Mouse (Mus musculus) kidney, adult 2 months (tissue): Measurements from ENCODE around the gene Sec1. TPM values are rescaled to one million over a fixed set of nuclear protein-coding genes. Genes with fewer than 3 reads are reported as not detected.

Experiments
- DNase-seq: peaks from one replicate; pipeline ENCODE4 v3.0.0; 2021
- H3K27ac ChIP-seq: fragments of 200-500 bp; 2 replicates; pipeline ENCODE4 v1.5.1; 2012; ENCODE audit warnings: low read depth, low read length, control low read depth, inconsistent platforms; ENCODE audit not compliant: insufficient read depth
- H3K27me3 ChIP-seq: fragments of 200-500 bp; replicated peaks from 2 replicates; pipeline ENCODE4 v1.6.1; 2012; ENCODE audit warnings: mild to moderate bottlenecking, moderate library complexity, low read length, inconsistent platforms; ENCODE audit not compliant: control insufficient read depth, insufficient read depth
- H3K36me3 ChIP-seq: fragments of 200-500 bp; 2 replicates; pipeline ENCODE4 v1.6.1; 2012; ENCODE audit warnings: mild to moderate bottlenecking, moderate library complexity, low read length, inconsistent platforms; ENCODE audit not compliant: control insufficient read depth, insufficient read depth
- H3K4me1 ChIP-seq: fragments of 200-500 bp; 2 replicates; pipeline ENCODE4 v1.6.1; 2011; ENCODE audit warnings: low read length; ENCODE audit not compliant: control insufficient read depth, insufficient read depth
- H3K4me3 ChIP-seq: fragments of 200-500 bp; 2 replicates; pipeline ENCODE4 v1.5.1; 2011; ENCODE audit warnings: mild to moderate bottlenecking, low read depth, low read length, control low read depth; ENCODE audit not compliant: insufficient read depth
- CTCF ChIP-seq: fragments of 200-500 bp; conservative IDR thresholded peaks from 2 replicates; pipeline ENCODE4 v1.5.1; 2011; ENCODE audit warnings: low read depth, mild to moderate bottlenecking, control low read depth, low read length, moderate library complexity, mixed read lengths; ENCODE audit not compliant: insufficient read depth, insufficient read length
- POLR2A ChIP-seq: fragments of 200-500 bp; IDR thresholded peaks from one replicate; pipeline ENCODE4 v1.6.1; 2011; ENCODE audit warnings: low read depth, low read length, control low read depth
- WGBS: fragments of 180-500 bp; shearing (Covaris S2); methylation state at CpG from one replicate; pipeline ENCODE4 v1.1.7; 2018; 5-methylcytosine and 5-hydroxymethylcytosine counted together
- polyA plus RNA-seq: library from polyadenylated mRNA; depleted of rRNA; stranded (reverse); fragments of >200 nt; gene quantifications from 2 replicates; pipeline ENCODE4 v1.2.3, GENCODE M21; 2012

Gene Sec1
- polyA plus RNA-seq, 1 experiment = 0.22 TPM

DNA sequence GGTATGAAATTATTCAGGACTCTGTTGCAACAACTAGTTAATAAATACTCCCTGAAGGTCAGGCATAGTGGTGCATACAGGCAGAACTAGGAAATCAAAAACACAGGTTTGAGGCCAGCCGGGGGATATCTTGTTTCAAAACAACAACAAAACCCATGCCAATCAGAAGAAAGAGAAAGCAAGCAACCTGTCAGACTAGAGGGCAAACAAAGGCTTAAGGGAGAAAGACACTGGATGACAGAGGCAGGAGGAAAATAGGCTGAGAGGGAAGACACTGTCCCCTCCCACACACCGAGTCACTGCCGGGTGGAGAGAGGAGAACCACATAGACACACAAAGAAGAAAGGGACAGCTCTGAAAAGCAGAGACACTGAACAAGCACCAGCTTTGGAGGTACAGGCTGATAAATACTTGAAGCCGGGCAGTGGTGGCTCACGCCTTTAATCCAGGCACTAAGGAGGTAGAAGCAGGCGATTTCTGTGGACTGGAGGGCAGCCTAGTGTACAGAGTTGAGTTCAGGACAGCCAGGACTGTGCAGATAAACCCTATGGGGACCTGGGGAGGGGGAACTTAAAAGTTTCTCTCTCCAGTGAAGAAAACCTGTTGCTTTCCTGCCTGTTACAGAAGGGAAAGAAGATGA, 19.8 kb upstream of the Sec1 start:
- WGBS = 34% methylated on average over 6 of the region's 6 CpGs
- TF ChIP-seq CTCF (no peak), POLR2A (no peak)
- peaks cover 12% of the 10 kb centered on the region; the same call in 1 of the 2 replicates for H3K36me3 ChIP-seq
- DNase-seq = peak; percentile 56
- H3K4me1 ChIP-seq = peaks cover 31% of the 10 kb centered on the region
- H3K4me3 ChIP-seq = peak overlapping the region; percentile 88
- H3K27me3 ChIP-seq = no peaks in the 10 kb centered on the region
- H3K27ac ChIP-seq = peak overlapping the region; percentile 94

DNA sequence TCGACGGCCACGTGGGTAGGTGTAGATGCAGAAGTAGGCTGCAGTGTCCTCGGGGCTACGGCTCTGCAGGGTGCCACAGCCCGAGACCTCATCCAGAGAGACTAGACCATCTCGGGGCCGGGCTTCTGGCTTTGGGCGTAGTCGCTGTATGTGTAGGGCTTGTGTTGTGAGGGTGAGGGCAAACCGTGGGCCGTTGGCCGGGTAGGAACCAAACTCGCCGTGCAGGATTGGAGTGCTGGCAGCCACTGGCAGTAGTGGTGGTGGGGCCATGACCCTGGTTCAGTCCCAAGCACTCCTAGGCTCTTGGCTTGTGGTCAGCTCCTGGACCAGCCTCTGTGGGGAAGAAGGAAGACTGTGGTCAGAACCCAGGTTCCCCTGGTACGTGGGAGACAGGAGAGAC, 19.2 kb upstream of the Sec1 start:
- DNase-seq = peak; percentile 52
- Histone ChIP-seq H3K27me3 (no peaks in the 10 kb centered on the region), H3K36me3 (peaks cover 15% of the 10 kb centered on the region; the same call in 1 of the 2 replicates), H3K4me3 (no peak overlapping the region; the same call in 1 of the 2 replicates), H3K27ac (peak overlapping the region; percentile 94), H3K4me1 (peaks cover 37% of the 10 kb centered on the region)
- 75% methylated on average over 16 of the region's 16 CpGs for WGBS
- TF ChIP-seq POLR2A = no peak
- no peak for TF ChIP-seq CTCF

DNA sequence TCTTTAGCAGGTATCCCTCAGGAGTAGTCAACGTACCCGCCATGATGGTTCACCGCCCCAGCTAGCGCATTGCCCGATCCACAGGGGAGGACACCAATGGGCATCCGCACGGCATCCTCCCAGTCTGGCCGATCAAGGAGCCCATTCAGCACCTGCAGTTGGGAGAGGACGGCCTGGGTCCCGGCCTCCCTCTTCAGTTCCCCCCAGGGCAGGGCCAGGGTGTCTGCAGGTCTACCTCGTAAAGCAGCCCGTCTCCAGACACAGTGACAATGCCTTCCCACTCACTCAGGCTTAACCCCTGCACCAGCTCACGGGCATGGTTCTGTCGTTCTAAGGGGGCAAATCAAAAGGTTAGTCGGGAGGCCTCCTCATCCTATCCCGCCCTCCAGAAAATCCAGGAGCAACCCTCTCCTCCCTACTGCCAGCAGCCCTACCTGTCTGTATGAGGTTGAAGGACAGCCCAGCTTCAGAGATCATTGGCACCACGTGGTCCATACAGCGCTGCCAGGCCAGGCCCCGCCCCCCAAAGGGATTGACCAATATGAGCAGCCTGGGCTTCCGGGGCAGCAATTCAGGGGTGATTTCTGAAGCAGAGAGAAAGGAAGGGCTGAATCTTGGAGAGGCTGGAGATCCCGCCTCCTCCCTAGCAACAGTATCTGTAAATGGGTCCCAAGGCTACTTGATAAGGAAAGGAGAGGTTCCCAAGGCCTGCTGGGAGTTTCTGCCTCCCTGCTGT, 18.0 kb upstream of the Sec1 start:
- DNase-seq = peak; percentile 96
- Histone ChIP-seq H3K36me3 (peaks cover 16% of the 10 kb centered on the region; the same call in 1 of the 2 replicates), H3K27ac (peak overlapping the region; percentile 94), H3K4me3 (no peak overlapping the region), H3K4me1 (peaks cover 46% of the 10 kb centered on the region), H3K27me3 (no peaks in the 10 kb centered on the region)
- 65% methylated on average over 21 of the region's 21 CpGs for WGBS
- TF ChIP-seq CTCF = no peak
- TF ChIP-seq POLR2A = peak; percentile 41

DNA sequence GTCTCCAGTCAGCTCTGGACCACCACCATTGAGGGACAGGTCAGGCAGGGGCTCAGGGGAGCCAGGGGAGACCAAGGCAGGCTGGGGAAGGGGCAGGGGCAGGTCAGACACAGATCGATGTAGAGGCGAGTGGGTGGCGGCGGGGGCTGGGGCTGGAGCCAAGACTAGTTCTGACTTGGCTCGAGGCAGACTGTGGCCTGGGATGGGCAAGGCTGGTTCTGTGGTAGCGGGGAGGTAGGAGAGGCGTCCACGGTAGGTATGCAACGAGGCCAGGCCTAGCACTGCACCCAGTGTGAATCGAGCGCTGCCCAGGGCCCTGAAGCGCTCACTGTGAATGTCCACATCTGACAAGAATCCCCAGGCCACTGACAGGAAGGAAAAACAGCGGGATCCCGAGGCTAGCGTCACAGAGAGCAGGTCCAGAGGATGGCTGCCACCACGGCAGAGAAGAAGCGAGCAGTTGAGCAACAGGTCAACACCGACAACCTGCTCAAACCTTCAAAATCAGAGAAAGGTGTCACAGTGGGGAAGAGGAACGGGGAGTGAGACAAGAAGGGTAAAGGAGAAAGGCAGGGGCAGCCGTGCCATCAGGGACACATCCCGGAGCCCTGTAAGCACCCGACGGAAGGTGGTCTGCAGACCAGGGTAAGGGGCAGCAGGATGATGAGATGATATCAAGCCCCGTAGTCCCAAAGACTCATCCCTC, 17.3 kb upstream of the Sec1 start:
- TF ChIP-seq POLR2A (peak; percentile 58), CTCF (no peak)
- no peak overlapping the region for H3K4me3 ChIP-seq
- DNase-seq = peak; percentile 20
- H3K36me3 ChIP-seq = peaks cover 16% of the 10 kb centered on the region; the same call in 1 of the 2 replicates
- no peak overlapping the region; the same call in 1 of the 2 replicates for H3K27ac ChIP-seq
- H3K27me3 ChIP-seq = no peaks in the 10 kb centered on the region
- 83% methylated on average over 24 of the region's 24 CpGs for WGBS
- H3K4me1 ChIP-seq = peaks cover 46% of the 10 kb centered on the region

DNA sequence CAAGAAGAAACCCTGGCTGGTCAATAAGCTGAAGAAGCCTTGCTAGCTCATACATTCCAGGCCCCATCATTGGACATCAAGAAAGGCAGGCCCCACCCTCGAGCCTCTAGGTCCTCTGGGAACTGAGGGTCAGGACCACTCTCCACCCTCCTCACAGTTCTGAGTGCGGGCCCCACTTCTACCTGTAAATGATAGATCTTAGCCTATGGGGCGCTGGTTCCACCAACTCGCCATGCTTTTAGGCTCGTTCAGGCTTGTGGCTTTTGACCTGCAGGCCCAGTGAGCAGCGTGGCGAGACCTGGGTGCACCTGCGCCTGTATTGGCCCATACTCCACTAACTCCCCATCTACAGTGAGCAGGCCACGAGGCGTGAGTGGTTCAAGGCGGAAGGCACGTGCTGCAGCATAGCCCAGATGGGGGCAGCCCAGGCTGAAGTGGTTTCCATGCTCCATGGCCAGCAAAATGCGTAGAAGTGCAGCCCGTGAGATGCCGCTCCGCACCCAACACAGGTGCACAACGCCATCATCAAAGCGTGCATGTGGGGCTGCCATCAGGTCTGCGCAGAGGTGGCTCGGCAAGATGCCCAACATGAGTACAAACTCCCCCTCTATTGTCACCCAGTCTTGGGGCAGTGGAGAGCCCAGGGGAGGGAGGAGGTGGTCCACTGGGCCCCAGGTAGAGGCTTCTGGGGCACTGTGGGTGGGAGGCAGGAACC, 16.4 kb upstream of the Sec1 start:
- WGBS = 82% methylated on average over 20 of the region's 20 CpGs
- DNase-seq = peak; percentile 44
- TF ChIP-seq POLR2A (peak; percentile 90), CTCF (no peak)
- Histone ChIP-seq H3K4me1 (peaks cover 42% of the 10 kb centered on the region), H3K27ac (no peak overlapping the region), H3K36me3 (peaks cover 16% of the 10 kb centered on the region; the same call in 1 of the 2 replicates), H3K4me3 (no peak overlapping the region), H3K27me3 (no peaks in the 10 kb centered on the region)

DNA sequence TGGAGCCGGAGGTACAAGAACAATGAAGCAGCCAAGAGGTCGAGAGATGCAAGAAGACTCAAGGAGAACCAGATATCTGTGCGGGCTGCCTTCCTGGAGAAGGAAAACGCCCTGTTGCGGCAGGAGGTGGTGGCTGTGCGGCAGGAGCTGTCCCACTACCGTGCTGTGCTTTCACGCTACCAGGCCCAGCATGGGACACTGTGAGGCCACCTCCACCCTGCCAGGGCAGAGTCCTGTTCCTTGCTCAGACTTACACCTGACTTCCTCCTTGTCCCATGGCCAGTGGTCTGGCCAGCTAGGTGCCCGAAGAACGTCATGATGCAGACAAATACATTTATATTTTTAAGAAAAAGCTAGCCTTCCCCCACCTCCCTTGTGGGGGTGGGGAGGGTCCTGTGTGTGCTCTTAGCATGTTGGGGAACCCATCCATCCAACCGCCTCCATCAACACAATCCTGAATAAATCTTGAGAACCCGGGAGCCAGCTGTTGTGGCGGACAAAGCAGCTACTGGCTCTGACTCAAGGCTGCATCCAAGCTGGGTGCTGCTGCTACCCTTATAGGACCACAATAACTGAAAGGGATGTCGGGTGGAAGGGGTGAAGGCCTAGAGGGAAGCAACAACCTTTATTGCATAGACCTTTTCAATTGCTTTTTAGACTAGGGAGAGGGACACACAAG, 15.6 kb upstream of the Sec1 start:
- 68% methylated on average over 14 of the region's 14 CpGs for WGBS
- peaks cover 39% of the 10 kb centered on the region for H3K4me1 ChIP-seq
- TF ChIP-seq CTCF = no peak
- TF ChIP-seq POLR2A = peak; percentile 46
- H3K27ac ChIP-seq = no peak overlapping the region
- no peak overlapping the region for H3K4me3 ChIP-seq
- H3K27me3 ChIP-seq = no peaks in the 10 kb centered on the region
- peaks cover 16% of the 10 kb centered on the region; the same call in 1 of the 2 replicates for H3K36me3 ChIP-seq
- DNase-seq = peak; percentile 34
